Mouse (Mus musculus): ENCODE data around the gene Traf3. TPM values are rescaled to one million over a fixed set of nuclear protein-coding genes. Genes with fewer than 3 reads are reported as not detected.
A peak's percentile ranks its signal among the peaks of the same experiment; 100 is the strongest.

The Traf3 gene
- total RNA-seq, 2 experiments from 2014 or later: 31.4 to 36.9 TPM

DNA sequence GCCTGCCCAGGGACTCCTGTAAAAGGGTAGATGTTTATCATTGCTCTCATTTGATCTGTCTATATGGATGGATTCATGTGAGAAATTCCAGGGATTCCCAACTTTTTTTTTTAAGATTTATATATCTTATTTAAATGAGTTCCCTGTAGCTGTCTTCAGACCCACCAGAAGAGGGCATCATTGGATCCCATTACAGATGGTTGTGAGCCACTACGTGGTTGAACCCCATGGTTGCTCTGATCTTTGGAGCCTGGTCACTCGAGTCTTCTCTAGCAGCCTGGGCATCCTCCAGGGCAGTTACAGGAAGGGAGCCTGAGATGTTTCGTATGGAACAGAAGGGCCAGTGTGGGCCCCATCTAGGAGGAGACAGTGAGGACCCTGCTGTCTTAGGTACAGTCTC lies 82.9 kb downstream of the Traf3 start:
- no peak for DNase-seq (ENCODE audit: low spot score in 2 of 2)

DNA sequence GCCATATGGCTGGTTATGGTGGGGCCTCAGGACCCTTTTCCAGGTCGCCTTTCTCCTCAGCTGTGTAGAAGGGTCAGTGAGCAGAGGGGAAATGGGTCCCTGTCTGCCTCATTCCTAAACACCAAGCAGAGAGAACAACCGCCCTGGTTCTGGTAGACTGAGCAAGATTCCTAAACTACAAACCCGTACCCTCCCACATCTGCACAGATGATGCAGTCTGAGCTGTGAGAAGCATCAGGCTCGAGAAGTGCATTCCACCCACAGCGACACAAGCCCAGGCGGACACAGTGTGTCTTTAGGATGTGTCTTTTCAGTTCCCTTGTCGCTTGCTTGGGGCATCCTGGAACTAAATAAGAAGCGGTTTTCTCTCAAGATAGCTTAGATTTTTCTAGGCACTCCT lies 83.9 kb downstream of the Traf3 start:
- no peak for DNase-seq (ENCODE audit: low spot score in 2 of 2)

DNA sequence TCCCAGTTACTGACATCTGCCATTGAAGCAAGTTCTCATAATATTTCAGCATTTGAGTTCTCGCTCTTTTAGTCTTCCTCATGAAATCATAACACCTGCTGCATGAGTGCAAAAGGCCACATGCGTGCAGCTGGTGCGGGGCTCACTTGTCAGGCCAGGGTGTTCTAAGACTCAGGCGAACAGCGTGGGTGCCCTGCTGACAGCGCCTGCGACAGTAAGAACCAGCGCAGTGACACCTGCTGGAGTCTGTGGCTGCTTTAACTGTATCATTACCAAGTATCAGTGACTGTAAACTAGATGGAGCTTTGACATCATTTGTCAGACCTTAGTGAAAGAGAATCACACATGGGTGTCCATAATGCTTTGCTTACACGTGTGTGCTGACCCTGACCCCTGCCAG lies 85.1 kb downstream of the Traf3 start:
- DNase-seq (ENCODE audit: low spot score in 2 of 2): no peak

DNA sequence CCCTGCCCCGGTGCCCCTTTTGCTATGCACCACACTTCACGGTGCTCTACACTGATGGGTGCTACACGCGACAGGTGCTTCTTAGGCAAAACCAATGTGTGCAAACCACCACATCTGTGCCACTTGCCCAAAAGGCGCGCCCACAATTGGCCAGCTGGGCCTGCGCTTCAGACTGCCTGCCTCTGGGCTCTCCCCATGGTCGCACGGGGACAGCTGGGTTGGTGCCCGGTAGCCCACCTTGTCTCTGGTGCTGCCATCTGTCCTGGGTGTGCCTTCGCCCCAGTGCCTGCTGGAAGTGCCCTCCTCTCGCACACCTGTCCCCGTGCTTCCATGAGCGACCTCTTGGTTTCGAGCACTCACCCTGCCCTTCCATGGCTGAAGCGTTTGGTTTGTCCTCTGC lies 97.5 kb downstream of the Traf3 start:
- DNase-seq (ENCODE audit: low spot score in 2 of 2): no peak

DNA sequence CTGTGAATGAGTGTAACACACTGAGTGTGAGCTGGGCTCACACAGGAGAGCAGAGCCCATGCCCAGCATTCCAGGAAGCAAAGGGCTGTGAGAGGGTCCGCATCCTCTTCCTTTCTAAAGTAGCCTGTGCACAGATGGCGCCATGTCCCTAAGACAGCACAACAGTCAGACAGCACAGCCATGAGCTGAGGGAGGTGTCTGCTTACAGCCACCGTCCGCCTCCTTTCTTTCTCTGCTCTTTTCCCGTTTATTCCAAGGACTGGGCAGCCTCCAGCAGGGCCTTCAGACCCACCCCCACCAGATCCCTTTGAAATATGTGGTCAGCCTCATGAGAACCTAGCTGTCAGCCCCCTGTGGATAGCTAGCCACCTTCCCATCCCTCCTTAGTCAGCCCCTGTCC lies 99.0 kb downstream of the Traf3 start:
- no peak for DNase-seq (ENCODE audit: low spot score in 2 of 2)

DNA sequence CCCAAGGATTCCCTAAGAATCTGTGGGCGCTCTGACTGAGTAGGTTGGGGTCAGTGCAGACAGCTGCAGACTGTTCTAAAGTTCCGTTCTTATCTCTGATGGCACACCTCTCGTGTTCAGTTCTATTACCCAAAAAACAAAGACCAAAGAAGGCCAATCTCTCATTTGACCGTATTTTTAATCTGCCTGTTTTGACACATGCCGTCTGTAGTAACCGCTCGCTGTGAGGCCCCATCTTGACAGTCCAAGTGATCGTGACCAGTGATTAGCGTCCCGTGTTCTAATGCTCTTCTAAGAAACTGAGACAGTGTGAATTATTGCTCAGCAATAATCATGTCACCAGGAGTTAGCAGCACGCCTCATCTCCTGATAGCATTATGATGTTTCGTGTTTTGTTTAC lies 100.4 kb downstream of the Traf3 start:
- DNase-seq (ENCODE audit: low spot score in 2 of 2): no peak

DNA sequence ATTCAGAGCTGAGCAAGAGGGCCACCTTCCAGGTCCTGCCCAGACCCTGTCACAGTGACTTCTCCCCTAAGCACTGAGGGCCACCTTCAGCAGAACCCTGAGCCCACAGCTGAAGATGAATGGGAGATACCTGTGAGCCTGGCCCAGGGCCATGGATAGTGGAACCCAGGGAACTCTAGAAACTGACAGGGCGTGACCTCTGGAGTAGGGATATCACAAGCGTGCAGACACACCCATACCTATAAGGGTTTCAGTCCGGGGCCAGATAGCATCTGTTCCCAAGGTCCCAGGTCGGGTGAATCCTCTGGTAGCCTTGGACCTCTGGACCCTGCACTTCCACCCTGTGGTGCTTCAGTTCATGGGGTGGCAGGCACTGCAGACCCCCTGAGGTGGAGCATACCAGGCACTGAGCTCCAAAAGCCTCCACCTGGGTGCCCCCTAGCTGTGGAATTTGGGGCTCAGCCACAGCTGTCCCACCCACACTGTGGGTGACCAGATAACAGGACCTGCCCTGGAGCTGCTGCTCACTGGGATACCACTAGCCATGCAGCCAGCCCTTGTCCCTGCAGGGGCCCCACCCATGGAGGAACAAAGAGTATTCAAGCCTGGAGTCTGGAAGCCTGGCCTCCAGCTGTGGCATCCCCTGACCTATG lies 101.6 kb downstream of the Traf3 start:
- DNase-seq (ENCODE audit: low spot score in 2 of 2): no peak

DNA sequence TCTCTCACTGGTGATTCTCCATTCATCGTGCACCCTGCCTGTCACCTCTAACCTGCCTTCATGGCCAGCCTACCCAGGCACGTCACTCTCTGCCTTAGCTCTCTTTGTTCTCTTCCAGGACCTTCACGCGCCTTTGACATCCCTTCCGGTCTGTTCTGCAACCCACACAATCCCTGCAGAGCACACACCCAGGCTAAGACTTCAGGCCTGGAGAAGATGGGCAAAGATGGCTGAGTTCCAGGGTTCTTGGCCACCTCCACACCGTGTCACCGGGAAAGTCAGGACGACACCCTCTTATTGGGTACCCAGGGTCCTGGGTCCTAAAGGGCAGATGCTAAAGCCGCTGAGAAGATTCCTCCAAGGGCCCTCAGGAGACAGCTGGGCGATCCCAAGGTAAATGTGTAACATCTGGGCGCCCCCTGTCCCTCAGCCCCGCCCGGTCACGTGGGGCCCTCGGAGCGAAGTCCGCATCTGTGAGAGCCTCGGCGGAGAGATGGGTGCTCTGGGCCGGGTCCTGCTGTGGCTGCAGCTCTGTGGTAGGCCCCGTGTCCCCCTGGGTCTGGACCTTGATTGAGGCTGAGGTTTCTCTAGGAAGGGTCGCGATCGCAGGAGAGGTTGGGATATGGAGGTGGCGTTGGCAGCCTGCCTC lies 104.6 kb downstream of the Traf3 start, which contains the start of gene Amn:
Gene Amn, plus strand, starts transcription at position 467 of the 649 bp plus-strand sequence.
- no peak for DNase-seq (ENCODE audit: low spot score in 2 of 2)

DNA sequence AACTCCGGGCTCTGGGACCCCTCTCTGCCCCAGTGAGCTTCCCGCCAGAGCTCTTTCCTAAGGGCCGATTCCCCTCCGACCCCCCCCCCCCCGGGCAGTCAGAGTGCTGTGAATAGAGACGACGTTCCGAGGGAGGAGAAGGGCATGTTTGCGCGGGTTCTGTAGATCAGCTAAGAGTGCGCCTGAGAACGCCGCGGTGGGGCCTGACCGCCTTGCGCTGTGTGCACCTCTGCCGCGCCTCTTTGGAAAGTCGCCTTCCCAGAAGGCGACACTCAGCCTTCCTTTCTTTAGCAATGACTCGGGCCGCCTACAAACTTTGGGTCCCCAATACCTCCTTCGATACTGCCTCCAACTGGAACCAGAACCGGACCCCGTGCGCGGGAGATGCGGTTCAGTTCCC lies 105.2 kb downstream of the Traf3 start:
- no peak for DNase-seq (ENCODE audit: low spot score in 2 of 2)

DNA sequence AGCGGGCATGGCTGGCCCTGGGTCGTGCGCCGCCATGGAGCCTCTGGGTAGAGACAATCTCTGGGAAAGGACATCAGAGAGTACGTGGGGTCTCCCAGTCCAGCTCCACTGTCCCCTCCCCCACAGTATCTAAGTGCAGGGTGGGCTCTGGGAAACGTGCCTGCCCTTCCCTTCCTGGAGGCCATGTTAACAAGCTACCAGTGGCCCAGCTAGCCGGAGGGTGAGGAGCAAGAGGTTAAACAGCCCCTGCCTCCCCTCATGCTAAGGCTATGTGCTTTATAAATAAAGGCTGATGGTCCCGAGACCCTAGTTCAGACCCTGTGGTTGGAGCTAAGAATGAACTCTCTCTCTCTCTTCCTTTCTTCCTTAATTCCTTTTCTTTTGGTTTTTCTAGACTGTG lies 105.8 kb downstream of the Traf3 start:
- DNase-seq (ENCODE audit: low spot score in 2 of 2): no peak

DNA sequence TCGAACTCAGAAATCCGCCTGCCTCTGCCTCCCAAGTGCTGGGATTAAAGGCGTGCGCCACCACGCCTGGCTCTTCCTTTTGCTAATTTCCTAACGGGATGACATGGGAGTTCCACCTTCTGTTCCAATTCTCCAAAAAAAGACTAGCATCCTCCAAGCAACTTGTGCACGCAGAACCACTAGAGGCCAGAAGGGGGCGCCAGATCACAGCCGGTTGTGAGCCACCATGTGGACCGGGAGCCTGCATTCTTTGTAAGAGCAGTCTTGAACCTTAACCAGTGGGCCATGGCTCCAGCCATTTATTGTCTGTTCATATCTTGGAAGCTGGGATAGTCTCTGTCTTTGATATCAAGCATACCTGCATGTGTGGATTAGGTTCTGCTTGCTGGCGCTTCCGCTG lies 106.2 kb downstream of the Traf3 start:
- DNase-seq (ENCODE audit: low spot score in 2 of 2): peak; percentile 67 to 74

DNA sequence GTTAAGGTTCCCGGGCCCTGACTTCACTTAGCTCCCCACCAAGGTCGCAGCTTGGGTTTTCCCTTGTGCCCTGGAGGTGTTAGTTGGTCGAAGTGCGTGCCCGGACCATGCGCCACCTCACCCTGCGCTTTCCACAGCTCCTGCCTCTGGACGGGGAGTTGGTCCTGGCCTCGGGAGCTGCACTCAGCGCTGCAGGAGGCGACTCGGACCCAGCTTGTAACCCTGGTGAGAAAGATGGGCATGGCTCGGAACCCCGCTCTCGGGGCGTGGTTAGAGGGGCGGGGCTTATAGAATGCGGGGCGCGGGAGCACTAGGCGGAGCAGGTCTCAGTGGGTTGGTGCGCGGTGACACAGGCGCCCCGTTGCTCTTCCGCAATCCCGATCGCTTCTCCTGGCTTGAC lies 107.8 kb downstream of the Traf3 start:
- DNase-seq (ENCODE audit: low spot score in 2 of 2): no peak

DNA sequence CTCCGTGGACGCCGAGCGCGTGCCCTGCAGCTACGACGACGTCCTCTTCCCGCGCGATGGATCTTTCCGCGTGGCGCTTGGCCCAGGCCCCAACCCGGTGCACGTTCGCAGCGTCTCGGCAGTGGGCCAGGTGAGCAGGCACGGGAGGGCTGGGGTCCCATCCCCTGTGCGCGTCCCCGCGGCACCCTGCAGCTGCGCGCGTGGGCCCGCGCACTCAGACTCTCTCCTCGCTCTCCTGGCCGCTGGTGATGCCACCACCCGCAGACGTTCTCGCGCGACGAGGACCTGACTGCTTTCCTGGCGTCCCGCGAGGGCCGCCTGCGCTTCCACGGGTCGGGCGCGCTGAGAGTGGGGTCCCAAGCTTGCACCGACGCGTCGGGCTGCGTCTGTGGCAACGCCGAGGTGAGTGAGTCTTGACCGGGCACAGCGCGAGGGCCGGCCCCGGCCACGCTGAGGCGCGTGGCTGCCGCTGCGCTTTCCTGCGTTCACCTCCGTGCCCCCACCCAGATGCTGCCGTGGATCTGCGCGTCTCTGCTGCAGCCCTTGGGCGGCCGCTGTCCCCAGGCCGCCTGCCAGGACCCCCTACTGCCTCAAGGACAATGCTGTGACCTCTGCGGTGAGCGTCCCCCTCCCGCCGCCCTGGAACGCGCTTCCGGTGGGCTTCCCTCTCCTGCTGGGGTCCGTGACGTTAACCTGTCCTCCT lies 108.4 kb downstream of the Traf3 start:
- no peak for DNase-seq (ENCODE audit: low spot score in 2 of 2)

DNA sequence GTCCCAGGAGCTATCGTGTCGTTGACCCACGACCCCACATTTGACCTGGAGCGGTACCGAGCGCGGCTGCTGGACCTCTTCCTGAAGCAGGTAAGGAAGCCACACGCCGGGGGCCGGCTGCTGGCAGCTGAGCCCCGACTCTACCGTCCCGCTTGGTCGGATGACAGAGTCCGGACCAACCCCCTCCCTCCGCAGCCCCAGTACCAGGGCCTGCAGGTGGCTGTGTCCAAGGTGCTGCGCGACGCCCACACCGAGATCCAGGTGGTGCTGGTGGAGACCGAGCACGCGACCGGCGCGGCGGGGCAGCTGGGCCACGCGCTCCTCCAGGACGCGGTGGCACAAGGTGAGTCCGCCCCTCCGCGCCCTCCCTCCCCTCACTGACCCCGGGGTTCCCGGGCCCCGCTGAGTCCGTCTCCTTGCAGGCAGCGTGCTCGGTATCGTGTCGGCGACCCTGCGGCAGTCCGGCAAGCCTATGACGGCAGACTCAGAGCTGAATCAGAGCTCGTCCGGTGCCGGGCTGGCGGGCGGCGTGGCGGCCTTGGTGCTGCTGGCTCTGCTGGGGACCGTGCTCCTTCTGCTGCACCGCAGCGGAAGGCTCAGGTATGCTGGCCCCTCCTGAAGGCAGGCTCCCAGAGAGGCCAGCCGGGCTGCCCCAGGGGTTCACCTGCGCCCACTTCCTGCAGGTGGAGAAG lies 109.1 kb downstream of the Traf3 start:
- DNase-seq (ENCODE audit: low spot score in 2 of 2): no peak

DNA sequence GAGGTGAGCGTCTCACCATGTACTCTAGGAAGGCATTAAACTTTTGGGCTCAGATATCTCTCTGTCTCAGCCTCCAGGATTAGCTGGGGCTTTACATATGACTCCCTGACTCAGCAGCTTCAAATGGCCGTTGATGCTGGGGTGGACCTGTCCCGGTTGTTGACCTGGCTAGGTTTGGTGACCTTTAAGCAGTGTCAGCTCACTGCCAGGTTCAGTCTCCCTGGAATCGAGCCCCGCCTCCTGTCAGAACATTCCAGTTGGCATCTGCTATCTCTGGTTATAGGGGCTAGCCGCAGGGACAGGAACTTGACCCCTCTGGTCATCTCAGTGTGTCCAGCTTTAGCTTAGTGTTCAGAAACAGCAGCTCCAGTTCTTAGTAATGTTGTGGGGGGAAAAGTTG lies 110.2 kb downstream of the Traf3 start:
- DNase-seq (ENCODE audit: low spot score in 2 of 2): no peak

DNA sequence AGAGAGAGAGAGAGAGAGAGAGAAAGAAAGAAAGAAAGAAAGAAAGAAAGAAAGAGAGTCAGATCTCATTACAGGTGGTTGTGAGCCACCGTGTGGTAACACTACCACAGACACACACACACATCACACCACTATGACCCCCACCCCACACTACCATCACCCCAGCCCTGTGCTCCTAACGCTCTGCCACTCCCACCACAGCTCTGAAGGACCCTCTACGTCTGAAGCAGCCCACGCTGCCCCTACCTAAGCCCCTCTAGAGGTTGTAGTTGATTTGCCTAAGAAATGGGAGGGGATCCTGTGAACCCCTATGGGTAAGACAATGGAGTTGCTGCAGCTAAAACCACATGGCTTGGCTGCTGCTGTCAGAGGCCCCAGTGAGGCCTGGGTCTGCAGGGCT lies 117.4 kb downstream of the Traf3 start:
- DNase-seq (ENCODE audit: low spot score in 2 of 2): no peak

DNA sequence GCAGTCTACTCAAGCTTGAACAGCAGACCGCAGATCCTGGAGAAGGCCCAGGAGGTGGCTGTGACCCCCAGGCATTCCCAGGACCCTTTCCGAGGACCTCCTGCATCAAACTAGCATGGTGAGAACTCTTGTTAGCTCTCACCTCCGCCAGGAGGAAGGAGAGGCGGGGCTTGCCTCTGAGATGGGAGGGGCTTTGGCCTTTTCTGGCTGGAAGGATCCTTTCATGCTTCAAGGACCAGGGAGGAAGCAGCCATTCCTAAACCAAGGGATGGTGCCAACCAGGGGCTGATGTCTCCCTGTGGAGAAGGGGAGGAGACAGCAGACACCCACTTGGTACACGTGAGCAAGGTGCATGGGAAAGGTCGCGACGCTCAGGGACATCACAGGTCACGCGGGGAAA lies 118.4 kb downstream of the Traf3 start:
- no peak for DNase-seq (ENCODE audit: low spot score in 2 of 2)

DNA sequence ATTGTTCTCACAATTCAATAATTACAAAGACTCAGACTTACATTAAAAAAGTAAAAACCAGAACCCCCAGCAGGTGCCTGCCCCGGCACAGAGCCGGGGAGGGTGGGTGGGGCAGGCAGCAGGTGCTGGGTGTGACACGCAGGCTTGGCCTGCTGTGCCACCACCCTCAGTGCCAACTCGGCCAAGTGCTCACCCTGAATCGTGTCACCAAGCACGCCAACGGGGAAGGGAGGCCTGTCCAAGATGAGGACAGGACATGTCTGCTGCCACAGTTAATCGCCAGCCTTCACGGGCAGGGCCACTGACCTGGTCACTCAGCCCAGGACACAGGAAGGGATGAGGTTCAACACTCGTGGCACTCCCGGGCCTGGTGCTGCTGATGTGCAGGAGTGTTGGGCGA lies 126.9 kb downstream of the Traf3 start:
- no peak for DNase-seq (ENCODE audit: low spot score in 2 of 2)

DNA sequence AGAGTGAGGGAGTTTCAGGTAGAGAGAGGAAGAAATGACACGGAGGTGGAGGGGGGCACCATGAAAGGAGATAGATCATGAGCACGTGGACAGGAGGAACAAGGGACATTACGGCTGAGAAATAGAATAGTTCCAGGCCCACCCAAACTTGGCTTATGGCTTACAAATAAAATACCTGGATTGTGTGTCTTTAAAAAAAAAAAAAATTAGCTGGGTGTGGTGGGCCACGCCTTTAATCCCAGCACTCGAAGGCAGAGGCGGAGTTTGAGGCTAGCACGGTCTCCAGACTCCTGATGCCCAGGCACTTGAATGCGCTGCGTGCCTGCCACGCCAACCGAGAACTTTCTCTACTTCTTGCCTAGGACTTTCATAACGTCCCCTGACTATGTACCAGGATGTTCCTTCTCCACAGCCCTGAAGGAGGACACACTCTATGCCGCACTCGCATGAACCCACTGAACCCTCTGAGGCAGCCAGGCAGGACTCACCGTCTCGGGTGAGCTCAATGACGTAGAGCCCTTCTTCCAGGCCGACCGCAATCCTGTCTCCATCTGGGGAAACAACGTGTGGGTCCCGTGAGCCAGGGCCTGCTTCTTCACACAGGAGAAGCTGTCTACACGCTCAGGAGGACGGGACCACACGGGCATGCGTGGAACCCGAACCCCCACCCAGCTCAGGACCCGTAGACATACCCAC lies 135.3 kb downstream of the Traf3 start:
- no peak for DNase-seq (ENCODE audit: low spot score in 2 of 2)

DNA sequence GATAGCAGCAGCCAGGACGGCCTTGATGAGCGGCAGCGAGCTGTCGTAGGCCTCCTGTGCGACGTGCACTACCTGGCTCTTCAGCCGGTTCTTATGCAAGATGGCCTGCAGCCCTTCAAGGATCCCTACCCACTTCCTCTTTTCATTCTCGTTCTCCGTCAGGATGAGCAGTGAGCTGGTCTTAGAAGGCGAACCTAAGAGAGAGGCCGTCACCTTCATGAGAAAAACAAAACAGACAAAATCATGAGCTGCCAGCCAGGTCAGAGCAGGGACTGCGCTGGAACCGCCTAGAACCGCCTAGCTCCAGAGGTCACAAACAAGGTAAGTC lies 135.8 kb downstream of the Traf3 start:
- DNase-seq (ENCODE audit: low spot score in 2 of 2): no peak

DNA sequence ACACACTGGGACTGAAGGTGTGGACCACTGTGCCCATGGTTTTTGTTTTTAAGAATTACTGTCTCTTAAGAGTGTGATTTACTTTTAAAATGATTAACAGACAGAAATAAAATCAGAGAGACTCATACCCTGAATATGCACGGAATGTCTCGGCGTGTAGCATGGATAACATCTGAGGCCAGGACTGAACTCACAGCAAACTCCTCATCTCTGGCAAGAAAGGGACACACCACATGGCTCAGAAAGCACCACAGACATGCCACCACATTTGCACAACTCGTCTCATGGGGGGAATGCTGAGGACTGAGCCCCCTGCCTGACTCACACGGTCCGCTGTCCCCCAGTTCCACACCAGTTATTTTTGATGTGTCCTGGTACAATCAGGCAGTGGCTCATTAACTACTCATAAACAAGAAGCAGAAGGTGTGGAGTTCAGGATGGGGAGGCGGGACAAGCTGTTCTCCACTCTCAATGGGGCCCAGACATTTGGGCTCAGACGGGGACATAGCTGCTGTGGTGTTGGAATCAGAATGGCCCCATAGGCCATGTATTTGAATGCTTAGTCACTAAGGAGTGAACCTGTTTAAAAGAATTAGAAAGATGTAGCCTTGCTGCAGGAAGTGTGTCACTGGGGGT lies 137.7 kb downstream of the Traf3 start:
- no peak for DNase-seq (ENCODE audit: low spot score in 2 of 2)

All from gastrocnemius, postnatal 4 days (tissue).